Mouse (Mus musculus) midbrain, postnatal 0 days (tissue): ENCODE measurements around the gene Tbc1d30. TPM values are rescaled to one million over a fixed set of nuclear protein-coding genes. Genes with fewer than 3 reads are reported as not detected.

Experiments
- ATAC-seq: fragments of 200-750 bp; cut with Nextera tagmentation; 2 replicates; pipeline ENCODE4 v1.8.0; 2017; ENCODE audit warnings: moderate number of reproducible peaks, mild to moderate bottlenecking, moderate TSS enrichment, moderate library complexity; ENCODE audit not compliant: low FRiP score
- DNase-seq: peaks from one replicate; pipeline ENCODE4 v3.0.0-alpha.2; 2015; ENCODE audit warnings: low spot score
- H3K27ac ChIP-seq: fragments of 300-500 bp; sonication (generic); 2 replicates; pipeline ENCODE4 v1.5.1; 2014; ENCODE audit warnings: low read depth, mild to moderate bottlenecking, low read length, mixed read lengths
- H3K27me3 ChIP-seq: fragments of 300-500 bp; sonication (generic); 2 replicates; pipeline ENCODE4 v1.6.1; 2014; ENCODE audit warnings: low read length, control low read depth, mixed read lengths; ENCODE audit not compliant: insufficient read depth
- H3K36me3 ChIP-seq: fragments of 300-500 bp; sonication (generic); 2 replicates; pipeline ENCODE4 v1.6.1; 2014; ENCODE audit warnings: low read length, control low read depth, mixed read lengths; ENCODE audit not compliant: insufficient read depth
- H3K4me1 ChIP-seq: fragments of 300-500 bp; sonication (generic); 2 replicates; pipeline ENCODE4 v1.6.1; 2014; ENCODE audit warnings: mild to moderate bottlenecking, control low read depth, antibody characterized with exemption, low read length, mixed read lengths; ENCODE audit not compliant: insufficient read depth
- H3K4me2 ChIP-seq: fragments of 300-500 bp; sonication (generic); 2 replicates; pipeline ENCODE4 v1.6.1; 2014; ENCODE audit warnings: low read depth, mild to moderate bottlenecking, low read length, mixed read lengths; ENCODE audit not compliant: poor library complexity, severe bottlenecking
- H3K4me3 ChIP-seq: fragments of 300-500 bp; sonication (generic); 2 replicates; pipeline ENCODE4 v1.5.1; 2014; ENCODE audit warnings: low read depth, mild to moderate bottlenecking, low read length, moderate library complexity
- H3K9ac ChIP-seq: fragments of 300-500 bp; sonication (generic); replicated peaks from 2 replicates; pipeline ENCODE4 v1.6.1; 2014; ENCODE audit warnings: mild to moderate bottlenecking, low read length, moderate library complexity, mixed read lengths; ENCODE audit not compliant: poor library complexity, severe bottlenecking
- H3K9me3 ChIP-seq: fragments of 300-500 bp; sonication (generic); 2 replicates; pipeline ENCODE4 v1.6.1; 2016; ENCODE audit warnings: low read length, control low read depth
- CTCF ChIP-seq: IDR thresholded peaks from 2 replicates; pipeline ENCODE4 v1.5.1; 2016; ENCODE audit warnings: antibody characterized with exemption, mild to moderate bottlenecking
- WGBS: fragments of 180-500 bp; shearing (Covaris S2); extraction: QIAGEN DNeasy Blood & Tissue Kit; methylation state at CpG from one replicate; pipeline ENCODE4 v1.1.7; 2014; 5-methylcytosine and 5-hydroxymethylcytosine counted together
- polyA plus RNA-seq: library from polyadenylated mRNA; unstranded; fragments of >200 nt; fragmentation: Nextera tagmentation; extraction: Ambion mirVana; gene quantifications from 2 replicates; pipeline ENCODE4 v1.2.1, GENCODE M21; 2015
- total RNA-seq: library from RNA; depleted of rRNA; stranded (reverse); fragments of >200 nt; gene quantifications from 2 replicates; pipeline ENCODE4 v1.2.3, GENCODE M21; 2014; rRNA removed

Gene Tbc1d30
- total RNA-seq (46.9 and 49.1 TPM in 2 replicates), polyA plus RNA-seq (8.3 and 9.1 TPM in 2 replicates)

GRCm38 (mm10) chr10:121351066-121351581, at the start of gene Tbc1d30:
Gene Tbc1d30 (minus strand): TSS chr10:121351278.
- Histone ChIP-seq H3K4me1 (0 out of 2 replicates have a peak, but pooled peaks cover 4% of the 10 kb centered on the region), H3K36me3 (no peaks in the 10 kb centered on the region), H3K27me3 (peaks cover 29% of the 10 kb centered on the region), H3K27ac (no peak within 1 kb of the TSS), H3K9me3 (no peaks in the 10 kb centered on the region), H3K4me3 (peak within 1 kb of the TSS; percentile 42), H3K9ac (0 out of 2 replicates have a peak within 1 kb of the TSS, but pooled peaks have one; percentile 25), H3K4me2 (peak within 1 kb of the TSS; percentile 81)
- DNase-seq (no peak), ATAC-seq (peak; percentile 44; the same call in 1 of the 2 replicates)
- peak; percentile 1; the same call in 1 of the 2 replicates for TF ChIP-seq CTCF
- under 1% methylated on average over 57 of the region's 61 CpGs for WGBS

- WGBS: 93% methylated on average over 7 of the region's 7 CpGs
- H3K36me3 ChIP-seq: peaks cover 20% of the 10 kb centered on the region
Observed at GRCm38 (mm10) chr10:121398599-121398998, 47.5 kb upstream of the Tbc1d30 start.

DNA sequence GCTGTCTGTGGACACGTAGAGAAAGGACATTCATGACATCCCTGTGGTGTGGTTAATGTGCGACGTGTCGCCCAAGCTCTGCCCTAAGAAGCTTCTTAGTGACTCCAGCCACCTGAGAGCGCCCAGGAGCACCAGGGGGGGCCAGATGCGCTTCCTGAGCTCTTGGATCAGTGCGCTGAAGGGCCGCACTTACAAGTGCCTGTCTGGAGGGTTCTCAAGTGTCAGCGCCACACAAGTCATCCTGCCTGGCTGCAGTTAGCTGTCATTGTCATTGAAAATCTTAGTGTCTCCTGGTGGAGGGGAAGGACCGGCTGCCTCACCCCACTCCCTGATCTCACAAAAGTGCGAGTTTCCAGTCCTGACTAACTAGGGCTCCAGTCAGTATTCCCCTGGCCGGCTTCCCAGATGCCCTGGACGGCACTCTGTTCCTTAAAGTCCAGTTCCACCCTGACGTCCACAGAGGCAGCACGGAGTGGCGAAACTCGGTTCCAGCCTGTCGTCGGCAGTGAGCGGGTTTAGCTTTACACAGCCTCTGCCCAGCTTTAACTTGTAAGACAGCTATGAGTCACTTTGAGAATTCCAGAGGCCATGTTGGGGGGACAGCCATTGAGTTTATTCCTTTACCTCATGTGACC, 44.6 kb upstream of the Tbc1d30 start:
- H3K36me3 ChIP-seq: peaks cover 50% of the 10 kb centered on the region
- 88% methylated on average over 20 of the region's 20 CpGs for WGBS
- no peak overlapping the region for H3K4me3 ChIP-seq
- no peak overlapping the region for H3K4me2 ChIP-seq
- H3K9me3 ChIP-seq: no peaks in the 10 kb centered on the region
- H3K27ac ChIP-seq: no peak overlapping the region
- DNase-seq (no peak), ATAC-seq (no peak)
- no peaks in the 10 kb centered on the region for H3K4me1 ChIP-seq
- no peak overlapping the region for H3K9ac ChIP-seq
- no peaks in the 10 kb centered on the region for H3K27me3 ChIP-seq
- no peak for TF ChIP-seq CTCF

More at GRCm38 (mm10) chr10:121398599-121398998, 47.5 kb upstream of the Tbc1d30 start:
- ATAC-seq (no peak), DNase-seq (no peak)
- Histone ChIP-seq H3K9ac (no peak overlapping the region), H3K4me1 (no peaks in the 10 kb centered on the region), H3K4me2 (no peak overlapping the region), H3K9me3 (no peaks in the 10 kb centered on the region), H3K4me3 (no peak overlapping the region), H3K27me3 (no peaks in the 10 kb centered on the region), H3K27ac (no peak overlapping the region)
- no peak for TF ChIP-seq CTCF

DNA sequence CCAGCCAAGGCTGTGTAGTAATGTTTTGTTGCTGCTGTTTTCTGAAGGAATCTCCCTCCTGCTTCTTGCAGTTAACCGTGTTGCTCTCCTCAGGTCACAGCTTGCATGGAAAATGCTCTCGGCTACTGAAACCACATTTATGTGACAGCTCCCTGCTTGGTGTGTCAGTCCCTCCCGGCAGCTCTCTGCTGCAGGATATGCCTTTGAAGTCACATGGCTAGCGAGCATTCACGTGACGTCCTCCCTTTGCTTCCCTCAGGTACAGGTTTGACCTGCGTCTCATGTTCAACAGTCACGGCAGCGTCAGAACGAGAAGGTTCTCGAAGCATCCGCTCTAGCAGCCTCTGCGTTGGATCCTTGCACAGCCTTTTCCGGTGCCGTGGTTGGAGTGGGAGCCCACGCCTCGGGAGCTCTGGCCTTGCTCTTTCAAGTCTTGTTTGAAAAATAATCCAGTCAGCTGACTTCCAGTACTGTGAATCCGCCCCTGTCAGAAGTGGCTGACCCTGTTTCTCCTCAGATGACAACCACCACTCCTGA, 43.8 kb upstream of the Tbc1d30 start:
- ATAC-seq (no peak), DNase-seq (no peak)
- no peak for TF ChIP-seq CTCF
- no peaks in the 10 kb centered on the region for H3K27me3 ChIP-seq
- no peak overlapping the region for H3K27ac ChIP-seq
- WGBS: 81% methylated on average over 18 of the region's 18 CpGs
- no peaks in the 10 kb centered on the region for H3K4me1 ChIP-seq
- H3K4me3 ChIP-seq: no peak overlapping the region
- H3K9me3 ChIP-seq: no peaks in the 10 kb centered on the region
- peaks cover 58% of the 10 kb centered on the region for H3K36me3 ChIP-seq
- H3K4me2 ChIP-seq: no peak overlapping the region
- no peak overlapping the region for H3K9ac ChIP-seq

DNA sequence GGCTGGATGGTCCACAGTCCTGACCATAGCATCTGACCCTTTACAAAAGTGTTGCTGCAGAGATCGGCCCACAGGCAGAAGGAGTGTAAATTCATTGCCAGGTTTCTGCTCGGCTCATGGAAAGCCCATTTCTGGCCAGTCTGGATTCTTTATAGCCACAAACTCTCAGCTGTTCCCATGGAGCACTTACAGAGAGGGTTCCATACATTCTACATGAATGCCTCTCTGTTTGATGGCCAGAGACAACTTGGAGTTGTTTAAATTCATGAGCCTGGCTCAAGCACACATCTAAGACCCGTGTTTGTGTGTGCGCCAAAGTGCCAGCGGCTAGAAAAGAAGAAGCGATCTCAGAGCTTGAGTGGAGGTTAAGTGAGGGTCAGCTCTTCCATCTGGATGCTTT, 43.2 kb upstream of the Tbc1d30 start:
- ATAC-seq (no peak), DNase-seq (peak; percentile 16)
- Histone ChIP-seq H3K36me3 (peaks cover 64% of the 10 kb centered on the region), H3K9ac (no peak overlapping the region), H3K27ac (no peak overlapping the region), H3K4me3 (no peak overlapping the region), H3K4me2 (no peak overlapping the region), H3K9me3 (no peaks in the 10 kb centered on the region), H3K27me3 (no peaks in the 10 kb centered on the region), H3K4me1 (no peaks in the 10 kb centered on the region)
- 72% methylated on average over 6 of the region's 6 CpGs for WGBS
- TF ChIP-seq CTCF: no peak

- DNase-seq (no peak), ATAC-seq (no peak)
- Histone ChIP-seq H3K36me3 (peaks cover 81% of the 10 kb centered on the region), H3K27ac (no peak overlapping the region), H3K4me1 (no peaks in the 10 kb centered on the region), H3K4me2 (no peak overlapping the region), H3K9me3 (no peaks in the 10 kb centered on the region), H3K9ac (no peak overlapping the region), H3K4me3 (no peak overlapping the region), H3K27me3 (no peaks in the 10 kb centered on the region)
- over 99% methylated on average over 8 of the region's 8 CpGs for WGBS
- no peak for TF ChIP-seq CTCF
Observed at GRCm38 (mm10) chr10:121391901-121392300, 40.8 kb upstream of the Tbc1d30 start.
